9 mouse cellular contexts compared by ENCODE assay signal in genomic region chr11:88180467-88180958, GRCm38 (mm10). TPM values are rescaled to one million over a fixed set of nuclear protein-coding genes. Genes with fewer than 3 reads are reported as not detected.
A peak's percentile ranks its signal among the peaks of the same experiment; 100 is the strongest.
DNase-seq lines count a peak whose midpoint lies in the region; ATAC-seq and TF ChIP-seq lines count a peak whose summit lies in the region.
"Had no signal": no experiment of that assay in that cellular context is flagged by ENCODE, and none has a peak within 500 bp of the region (broad histone marks: within the 10 kb centered on the region; RNA-seq: fewer than 3 reads in every experiment).

No protein-coding gene starts in this region.

- H3K9ac ChIP-seq in ES-Bruce4 (ENCODE audit: low read depth, poor library complexity, severe bottlenecking) = peak overlapping the region; percentile 36; the same call in 1 of the 2 replicates
- H3K9ac ChIP-seq in limb, embryonic 15.5 days = no peak overlapping the region

- H3K4me2 ChIP-seq in limb, embryonic 15.5 days = peak overlapping the region; percentile 36

- peak; percentile 83 for ATAC-seq in limb, embryonic 15.5 days (ENCODE audit: insufficient number of reproducible peaks, low FRiP score, low TSS enrichment, low read depth)
- ATAC-seq in erythroblast, adult 5-6 weeks (replicated peaks; ENCODE audit: low FRiP score, poor library complexity, severe bottlenecking) = no peak

- no peaks in the 10 kb centered on the region for H3K36me3 ChIP-seq in ES-Bruce4 (ENCODE audit: control insufficient read depth, insufficient read depth, low read length, poor library complexity, severe bottlenecking)
- peaks cover 23% of the 10 kb centered on the region for H3K36me3 ChIP-seq in limb, embryonic 15.5 days

- WGBS in limb, embryonic 15.5 days = 4% methylated on average over 6 of the region's 6 CpGs

- peak; percentile 57 for DNase-seq in embryo, embryonic 10.5 days (ENCODE audit: low spot score)
- no peak for DNase-seq in embryo, embryonic 9.5 days (ENCODE audit: extremely low spot score)
- peak; percentile 71 to 83 for DNase-seq in gastrocnemius, postnatal 4 days (ENCODE audit: low spot score in 2 of 2)
- DNase-seq in adrenal gland, postnatal 4 days (ENCODE audit: low spot score in 2 of 2) = no peak
- DNase-seq in yolk sac, embryonic 10.5 days (ENCODE audit: low spot score) = no peak

- no peaks in the 10 kb centered on the region for H3K27me3 ChIP-seq in ES-Bruce4 (ENCODE audit: control insufficient read depth, insufficient read depth, low read length, poor library complexity, severe bottlenecking)
- H3K27me3 ChIP-seq in limb, embryonic 15.5 days = no peaks in the 10 kb centered on the region

- no peak for TF ChIP-seq POLR2A in ES-Bruce4 (IDR thresholded peaks at IDR 0.05; ENCODE audit: insufficient read depth, low read length)

- TF ChIP-seq CTCF in ES-Bruce4 (IDR thresholded peaks at IDR 0.05; ENCODE audit: low read depth, low read length) = no peak

- no peak for TF ChIP-seq EP300 in ES-Bruce4 (IDR thresholded peaks at IDR 0.05; ENCODE audit: insufficient read depth, low read depth, low read length)

- H3K27ac ChIP-seq in ES-Bruce4 (ENCODE audit: insufficient read depth, low read length) = no peak overlapping the region
- H3K27ac ChIP-seq in limb, embryonic 15.5 days = peak overlapping the region; percentile 95

- H3K4me3 ChIP-seq in ES-Bruce4 (ENCODE audit: low read depth, low read length) = no peak overlapping the region
- H3K4me3 ChIP-seq in limb, embryonic 15.5 days = no peak overlapping the region
- H3K4me3 ChIP-seq: erythroblast, embryonic 14.5 days had no signal

- no peaks in the 10 kb centered on the region for H3K9me3 ChIP-seq in ES-Bruce4 (replicated peaks; ENCODE audit: control insufficient read depth, insufficient read depth, low read length, poor library complexity, severe bottlenecking)
- no peaks in the 10 kb centered on the region for H3K9me3 ChIP-seq in limb, embryonic 15.5 days

- peaks cover 11% of the 10 kb centered on the region for H3K4me1 ChIP-seq in ES-Bruce4 (ENCODE audit: control insufficient read depth, insufficient read depth, low read length)
- peaks cover 42% of the 10 kb centered on the region for H3K4me1 ChIP-seq in limb, embryonic 15.5 days

RNA-seq across cellular contexts. Expression of gene Mrps23, which starts 23.7 kb away (rescaled TPM):
- 67.9 and 107 TPM in 2 replicates for polyA plus RNA-seq in ES-Bruce4 (2011; ENCODE audit: insufficient read depth, insufficient read length, low read depth, missing spikeins)
- total RNA-seq in gastrocnemius, postnatal 4 days (2021) = 100 to 1,000 TPM in 1 of 2 experiments, 10 to 100 TPM in 1; 97.6 to 102 TPM
- polyA plus RNA-seq in limb, embryonic 15.5 days (2015; fragmentation: Nextera tagmentation; extraction: Ambion mirVana) = 52.4 and 53.0 TPM in 2 replicates
- 16.9 and 19.2 TPM in 2 replicates for total RNA-seq in erythroblast, adult 5-6 weeks (2015; ENCODE audit: low replicate concordance)
- 10.1 and 51.3 TPM in 2 replicates for total RNA-seq in erythroblast, adult 5-6 weeks (2017; ENCODE audit: low replicate concordance)
- total RNA-seq in adrenal gland, postnatal 4 days (2021) = 100 to 1,000 TPM; 143 to 160 TPM

Comparison
In these comparisons a context has a peak if more than half of its experiments do, and no peak if none do; other contexts are left out.
1. DNase-seq: peak in embryo, embryonic 10.5 days (single experiment) and gastrocnemius, postnatal 4 days (2 of 2); none in embryo, embryonic 9.5 days (single experiment), adrenal gland, postnatal 4 days (0 of 2) and yolk sac, embryonic 10.5 days (single experiment).